Mouse (Mus musculus) embryonic stem cell, embryonic (primary cell): ENCODE measurements around the gene Slc19a2.

Source experiments
- CTCF ChIA-PET, 4 experiments: fragments of 300-600 bp in 2 of 4; fragments of 350-600 bp in 2 of 4; sonication (Branson Sonifier 250); formaldehyde crosslinking; loops; one replicate each; lab custom pipeline; 2022; ENCODE audit warnings: inconsistent platforms in 2 of 4; lab: Charles Lee
- POLR2A ChIA-PET, 4 experiments: fragments of 300-600 bp in 2 of 4; fragments of 350-600 bp in 2 of 4; sonication (Branson Sonifier 250); formaldehyde crosslinking; loops; one replicate each; lab custom pipeline; 2022; ENCODE audit warnings: antibody characterized with exemption in 4 of 4, inconsistent platforms in 1 of 4; lab: Charles Lee

The Slc19a2 gene

DNA sequence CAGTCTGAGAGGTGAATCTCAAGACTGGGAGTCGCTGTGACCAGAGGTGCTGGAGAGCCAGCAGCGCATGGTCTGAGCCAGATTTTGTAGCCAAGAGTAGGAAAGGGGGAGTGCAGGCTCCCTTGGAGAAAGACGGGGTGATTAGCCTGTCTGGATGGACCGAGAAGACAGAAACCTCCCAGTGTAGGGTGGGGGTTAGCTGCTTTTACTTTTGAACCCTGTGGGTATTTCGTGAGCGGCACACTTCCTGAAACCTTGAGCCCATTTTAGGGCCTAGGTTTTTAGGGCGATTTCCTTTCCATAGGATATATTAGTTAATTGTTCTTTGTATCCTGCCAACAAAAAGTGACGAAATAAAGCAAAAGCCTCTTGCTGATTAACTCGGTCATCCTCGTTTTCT lies 875 bp upstream of the Slc19a2 start:
- CTCF ChIA-PET, result interaction anchor here in 2 of 4 experiments (0.6 to 1.1 kb wide), 3 partner anchors 10 to 875 kb away, joined by 3 to 4 read pairs (median 3); no protein-coding TSS in a partner anchor
- POLR2A ChIA-PET, result interaction anchor here in 3 of 4 experiments (0.9 to 3.2 kb wide), 11 partner anchors 9 to 227 kb away, joined by 3 to 7 read pairs (median 4); partner anchors contain the start of genes Blzf1 (in 2 of the 3) and Ccdc181 (in 1 of the 3)

DNA sequence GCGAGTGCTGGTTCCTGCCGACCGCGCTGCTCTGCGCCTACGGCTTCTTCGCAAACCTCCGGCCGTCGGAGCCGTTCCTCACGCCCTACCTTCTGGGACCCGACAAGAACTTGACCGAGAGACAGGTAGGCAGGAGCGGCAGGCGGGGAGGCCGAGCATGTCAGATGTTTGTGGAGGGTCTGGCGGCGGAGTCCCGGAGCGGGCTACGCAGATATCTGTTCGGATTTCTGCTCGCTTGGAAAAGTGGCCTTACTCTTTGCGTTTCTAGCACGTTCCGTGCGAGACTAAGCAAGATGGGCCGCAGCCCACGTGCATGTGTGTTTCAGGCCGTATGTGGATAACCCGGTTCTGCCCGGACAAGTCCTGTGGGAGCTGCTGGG lies 476 bp downstream of the Slc19a2 start:
- ChIA-PET CTCF (interaction anchor here in 1 of 4 experiments (0.6 kb wide), 2 partner anchors 66 to 67 kb away, joined by 3 to 4 read pairs; no protein-coding TSS in a partner anchor), POLR2A (interaction anchor here in 3 of 4 experiments (0.6 to 3.2 kb wide), 20 partner anchors 8 to 337 kb away, joined by 3 to 17 read pairs (median 4); partner anchors contain the start of genes Ccdc181 (in 2 of the 3), BC055324 (in 1 of the 3), Blzf1 (in 1 of the 3) and Mettl18 (in 1 of the 3))

DNA sequence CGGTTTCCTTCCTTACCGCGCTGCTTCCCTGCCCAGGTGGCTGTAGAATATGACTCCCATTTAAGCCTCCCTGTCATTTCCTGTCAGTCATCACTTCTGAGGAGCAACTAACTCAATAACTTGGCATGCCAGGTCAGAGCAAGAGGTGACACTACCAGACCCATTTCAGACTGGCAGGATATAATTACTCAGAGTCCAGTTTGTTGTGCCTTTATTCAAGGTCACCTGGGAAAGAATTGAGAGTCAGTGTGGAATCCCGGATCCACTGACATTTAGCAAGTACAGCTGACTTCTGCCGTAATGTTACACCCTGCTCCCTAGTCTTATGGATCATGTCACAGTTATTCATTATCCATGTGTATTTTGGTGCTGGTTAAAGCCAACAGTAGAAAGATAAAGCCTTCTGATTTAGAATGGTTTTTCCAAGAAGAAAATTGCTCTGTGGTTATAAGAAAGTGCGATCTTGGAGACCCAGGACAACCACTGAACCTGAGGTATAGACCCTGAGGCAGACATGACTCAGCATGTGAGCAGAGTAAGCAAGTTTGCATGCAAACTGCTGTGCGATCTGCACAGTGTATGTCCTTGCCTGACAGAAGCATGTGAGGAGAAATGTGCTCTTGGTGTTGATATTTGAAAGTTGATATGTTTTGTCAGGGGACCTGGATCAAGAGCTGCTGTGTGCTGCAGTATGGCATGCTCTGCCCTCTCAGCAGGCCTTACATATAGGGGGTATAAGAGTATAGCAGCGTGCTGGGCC lies 1.7 kb downstream of the Slc19a2 start:
- ChIA-PET CTCF (interaction anchor here in 1 of 4 experiments (0.6 kb wide), 1 partner anchor 870 kb away, joined by 3 read pairs; no protein-coding TSS in a partner anchor), POLR2A (interaction anchor here in 3 of 4 experiments (0.6 to 2.2 kb wide), 15 partner anchors 11 to 986 kb away, joined by 3 to 17 read pairs (median 3); partner anchors contain the start of genes Blzf1 (in 1 of the 3) and Tiprl (in 1 of the 3))

DNA sequence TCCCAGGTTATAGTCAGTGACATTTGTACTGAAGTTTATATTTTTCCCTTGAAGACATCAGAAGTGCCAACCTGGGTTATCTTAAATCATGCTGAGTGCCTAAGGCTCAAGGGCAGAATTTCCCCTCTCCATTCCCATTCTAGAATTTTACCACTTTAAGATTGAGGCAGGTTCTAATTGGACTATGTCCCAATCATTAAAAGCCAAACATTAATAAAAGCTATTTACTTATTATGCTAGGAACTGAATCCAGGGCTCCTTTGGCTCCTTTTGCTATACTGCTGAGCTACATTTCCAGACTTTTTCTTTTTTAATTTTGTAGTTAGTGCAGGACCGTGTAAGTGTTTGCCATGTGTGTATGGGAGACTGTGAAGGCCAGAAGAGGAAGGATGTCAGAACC lies 2.6 kb downstream of the Slc19a2 start:
- POLR2A ChIA-PET, result interaction anchor here in 3 of 4 experiments (0.7 to 2.1 kb wide), 3 partner anchors 10 to 307 kb away, joined by 3 to 9 read pairs (median 3); no protein-coding TSS in a partner anchor
- CTCF ChIA-PET, result no interaction called here

DNA sequence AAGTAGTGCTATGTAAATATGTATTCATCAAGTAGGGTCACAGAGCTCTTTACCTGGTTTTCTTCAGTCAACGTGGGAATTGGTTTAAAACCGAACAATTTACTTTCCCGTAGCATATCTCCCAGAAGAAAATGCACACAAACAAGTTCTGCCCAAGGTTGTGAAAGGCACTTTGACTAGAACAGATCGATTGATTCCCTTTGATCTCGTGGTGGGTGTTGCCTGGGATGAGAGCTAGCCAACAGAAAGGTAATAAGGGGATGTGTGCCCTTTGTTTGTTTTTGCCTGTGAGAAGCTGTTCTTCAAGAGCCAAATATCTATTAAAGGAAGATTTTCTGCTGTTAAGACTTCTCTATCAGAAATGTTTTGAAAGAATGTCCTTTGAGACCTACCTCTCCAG lies 3.7 kb downstream of the Slc19a2 start:
- POLR2A ChIA-PET, result interaction anchor here in 2 of 4 experiments (0.6 to 2.1 kb wide), 5 partner anchors 9 to 426 kb away, joined by 3 to 9 read pairs (median 3); partner anchors contain the start of gene Blzf1 (in 1 of the 2)
- CTCF ChIA-PET, result no interaction called here

DNA sequence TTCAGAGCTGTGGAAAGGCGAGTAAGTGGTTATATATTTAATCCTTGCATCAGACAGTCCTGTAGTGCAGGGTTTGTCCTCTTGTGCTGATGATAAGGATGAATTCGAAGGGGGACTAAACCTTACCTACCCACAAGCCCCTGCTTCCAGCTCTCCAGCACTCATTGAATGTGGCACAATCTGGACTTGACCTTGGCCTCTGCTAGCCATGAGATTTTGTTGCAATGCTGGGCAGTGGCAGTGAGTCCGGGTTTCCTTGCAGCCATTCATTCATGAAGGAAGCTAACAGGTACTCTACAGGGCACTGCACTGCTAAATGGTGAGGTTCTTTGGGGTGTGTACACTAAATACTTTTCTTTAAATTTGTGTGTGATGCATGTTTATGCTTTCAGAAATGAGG lies 6.0 kb downstream of the Slc19a2 start:
- CTCF ChIA-PET, result interaction anchor here in 2 of 4 experiments (0.6 kb wide), 2 partner anchors 119 to 245 kb away, joined by 3 to 4 read pairs; no protein-coding TSS in a partner anchor
- POLR2A ChIA-PET, result interaction anchor here in 2 of 4 experiments (0.6 to 1.9 kb wide), 8 partner anchors 8 to 323 kb away, joined by 3 to 12 read pairs (median 3); partner anchors contain the start of gene Blzf1 (in 1 of the 2)

DNA sequence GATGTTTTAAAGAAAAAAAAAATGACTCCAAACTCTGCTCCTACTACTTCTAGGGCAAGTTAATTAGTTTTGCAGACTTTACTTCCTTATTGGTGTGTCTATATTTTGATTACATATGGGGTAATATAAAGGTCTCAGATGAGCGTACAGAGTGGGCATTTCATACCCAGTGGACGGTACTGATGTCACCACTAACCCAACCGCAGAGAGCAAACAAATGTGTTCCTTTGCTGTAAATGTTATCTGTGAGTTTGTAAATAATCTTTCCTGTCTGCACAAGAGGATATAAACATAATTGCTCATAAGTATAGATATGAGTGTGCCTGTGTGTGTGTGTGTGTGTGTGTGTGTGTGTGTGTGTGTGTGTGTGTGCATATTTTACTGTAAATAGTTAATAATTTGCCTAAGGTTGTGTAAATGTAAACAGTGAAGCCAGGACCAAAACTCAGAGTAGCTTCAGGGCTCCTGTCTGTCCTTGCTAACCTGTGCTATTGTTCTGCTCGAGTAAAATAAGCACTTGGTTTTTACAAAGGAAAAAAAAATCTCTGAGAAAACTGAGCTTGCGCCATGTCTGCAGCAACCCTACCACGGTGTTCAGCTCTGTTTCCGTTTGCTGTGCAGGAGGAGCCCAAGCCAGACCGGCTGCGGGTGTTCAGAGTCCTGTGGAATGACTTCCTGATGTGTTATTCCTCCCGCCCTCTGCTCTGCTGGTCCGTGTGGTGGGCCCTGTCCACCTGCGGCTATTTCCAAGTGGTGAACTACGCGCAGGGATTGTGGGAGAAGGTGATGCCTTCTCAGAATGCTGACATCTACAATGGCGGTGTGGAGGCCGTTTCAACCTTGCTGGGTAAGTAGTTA lies 11.6 kb downstream of the Slc19a2 start:
- CTCF ChIA-PET, result interaction anchor here in 1 of 4 experiments (1.0 kb wide), 1 partner anchor 55 kb away, joined by 3 read pairs; no protein-coding TSS in a partner anchor

DNA sequence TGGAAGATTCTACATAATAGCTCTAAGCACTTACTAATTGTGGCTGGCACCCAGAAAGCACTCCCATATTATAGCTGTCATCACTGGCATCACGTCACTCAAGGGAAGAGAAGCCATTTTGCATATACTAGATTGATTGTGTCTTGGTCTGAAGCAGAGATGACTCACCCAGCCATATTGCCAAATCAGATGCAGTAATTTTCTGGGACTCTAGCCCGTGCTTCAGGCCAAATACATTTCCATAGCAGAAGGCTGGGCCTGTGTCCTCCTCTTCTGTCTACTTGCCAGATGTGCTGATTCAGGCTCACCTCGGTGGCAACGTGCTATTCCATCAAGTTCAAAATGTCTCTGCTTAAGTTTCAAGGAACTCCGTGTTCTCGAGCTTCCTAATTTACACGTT lies 12.7 kb downstream of the Slc19a2 start:
- POLR2A ChIA-PET, result interaction anchor here in 3 of 4 experiments (0.6 to 3.5 kb wide), 6 partner anchors 10 to 46 kb away, joined by 3 to 17 read pairs (median 4); partner anchors contain the start of genes Blzf1 (in 1 of the 3) and Slc19a2 (in 1 of the 3)
- CTCF ChIA-PET, result no interaction called here

More for the DNA sequence above, 11.6 kb downstream of the Slc19a2 start:
- POLR2A ChIA-PET, result interaction anchor here in 2 of 4 experiments (0.6 to 3.5 kb wide), 6 partner anchors 9 to 60 kb away, joined by 3 to 17 read pairs (median 4); partner anchors contain the start of genes Ccdc181 (in 1 of the 2) and Slc19a2 (in 1 of the 2)

DNA sequence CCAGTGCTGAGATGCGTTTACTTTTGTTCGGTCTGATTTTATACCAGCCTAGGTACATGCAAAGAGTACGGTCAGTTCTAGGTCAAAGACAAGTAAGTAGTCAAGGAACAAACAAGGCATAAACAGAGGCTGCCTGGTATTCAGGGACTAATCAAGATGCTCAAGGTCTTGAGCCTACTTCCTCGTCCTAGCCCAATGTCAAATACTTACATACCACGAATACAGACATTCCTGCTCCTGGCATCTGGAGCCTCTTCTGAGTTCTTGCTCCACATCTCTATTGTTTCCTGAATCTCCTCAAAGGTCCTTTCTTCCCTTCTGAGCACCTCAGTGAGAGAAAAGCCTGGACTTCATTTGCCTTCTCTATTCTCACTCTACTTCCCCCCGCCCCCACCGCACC lies 22.1 kb downstream of the Slc19a2 start:
- POLR2A ChIA-PET, result interaction anchor here in 1 of 4 experiments (1.5 kb wide), 1 partner anchor 20 kb away, joined by 3 read pairs; no protein-coding TSS in a partner anchor
- CTCF ChIA-PET, result no interaction called here

DNA sequence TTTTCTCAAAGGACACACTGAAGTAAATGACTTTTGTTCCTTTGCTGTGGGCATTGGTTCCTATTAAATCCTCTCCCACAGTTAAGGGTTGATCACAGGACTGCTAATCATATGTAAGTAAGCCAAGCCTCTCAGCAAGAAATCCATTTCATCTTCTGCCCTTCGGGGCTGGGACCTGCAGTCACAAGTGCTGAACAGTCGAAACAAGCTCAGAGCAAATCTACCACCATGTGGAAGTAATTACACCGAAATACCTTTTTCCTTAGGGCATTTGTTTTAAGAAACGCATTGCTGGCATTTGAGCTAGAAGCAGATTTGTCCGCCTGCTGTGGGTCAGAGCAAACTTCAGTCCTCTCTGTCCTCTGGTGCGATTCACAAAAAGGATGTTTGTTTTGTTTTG lies 24.8 kb downstream of the Slc19a2 start:
- POLR2A ChIA-PET, result interaction anchor here in 3 of 4 experiments (0.7 to 1.7 kb wide), 5 partner anchors 9 to 858 kb away, joined by 3 to 5 read pairs (median 3); no protein-coding TSS in a partner anchor
- CTCF ChIA-PET, result no interaction called here

DNA sequence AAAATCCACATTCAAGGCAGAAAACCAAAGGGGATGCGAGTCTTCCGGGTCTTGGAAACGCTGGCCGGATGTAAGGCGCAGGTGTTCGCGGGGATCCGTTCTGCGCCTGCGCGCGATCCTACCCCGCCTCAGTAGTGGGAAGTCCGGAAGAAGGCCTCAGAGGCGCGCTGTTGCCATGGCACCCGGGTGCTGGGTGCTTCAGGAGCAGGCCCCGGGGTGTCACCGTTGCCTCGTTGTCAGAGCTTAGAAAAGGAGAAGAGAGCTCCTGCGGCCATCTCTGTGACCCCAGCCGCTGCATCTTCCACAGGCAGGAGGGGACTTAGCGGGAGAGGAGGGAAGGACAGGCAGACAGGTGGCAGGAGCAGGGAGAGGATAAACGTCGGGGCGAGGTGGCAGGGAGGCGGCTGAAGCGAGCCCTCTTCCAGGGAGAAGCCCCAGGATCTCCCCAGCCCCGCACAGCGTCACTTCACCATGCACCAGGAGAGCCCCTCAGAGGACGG lies 26.7 kb downstream of the Slc19a2 start, which contains the start of gene Ccdc181:
Gene Ccdc181 (plus strand): TSS at position 131 of the 500 bp plus-strand sequence.
- ChIA-PET POLR2A (interaction anchor here in 3 of 4 experiments (0.8 to 1.8 kb wide), 12 partner anchors 10 to 219 kb away, joined by 3 to 7 read pairs (median 4); partner anchors contain the start of genes Slc19a2 (in 2 of the 3) and Atp1b1 (in 1 of the 3)), CTCF (interaction anchor here in 3 of 4 experiments (0.6 to 1.3 kb wide), 4 partner anchors 11 to 857 kb away, joined by 3 to 7 read pairs (median 6); no protein-coding TSS in a partner anchor)

DNA sequence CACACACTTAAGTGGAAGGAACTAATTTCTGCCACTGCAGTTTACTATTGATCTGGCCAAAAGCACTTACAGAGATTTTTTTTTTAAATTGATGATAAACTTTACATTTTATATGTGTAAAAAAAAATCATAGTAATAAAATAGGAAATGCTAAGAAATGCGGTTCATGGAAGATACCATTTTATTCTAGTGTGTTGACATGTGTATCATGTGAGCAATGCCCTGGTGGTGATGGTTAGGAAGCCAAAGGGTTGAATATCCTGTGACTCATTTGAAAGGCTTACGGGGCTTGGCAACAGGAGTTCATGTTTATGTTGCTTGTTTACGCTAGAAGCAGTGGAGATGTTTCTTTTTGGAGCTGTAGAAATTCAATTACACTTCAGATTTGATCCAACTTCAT lies 27.7 kb downstream of the Slc19a2 start:
- CTCF ChIA-PET, result no interaction called here
- POLR2A ChIA-PET, result interaction anchor here in 1 of 4 experiments (0.7 to 0.9 kb wide), 3 partner anchors 18 to 101 kb away, joined by 3 read pairs; partner anchors contain the start of gene Slc19a2

DNA sequence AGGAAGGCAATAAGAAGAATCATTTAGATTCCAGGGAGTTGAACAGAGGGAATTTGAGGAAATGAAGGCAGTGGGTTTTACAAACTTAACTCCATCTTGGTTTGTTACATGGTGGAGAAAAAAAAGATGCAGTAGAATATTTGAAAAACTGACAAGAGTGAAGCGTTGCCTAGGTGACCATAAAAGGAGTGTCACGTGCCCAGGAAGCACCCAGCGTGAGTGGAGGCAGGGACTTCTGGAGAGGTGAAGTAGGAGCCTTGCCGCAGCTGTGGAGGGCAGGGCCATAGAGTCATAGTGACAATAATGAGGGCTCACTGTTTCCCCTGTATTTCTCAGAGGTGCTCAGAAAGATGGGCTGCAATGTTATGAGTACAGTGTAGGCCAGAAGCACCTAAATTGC lies 30.5 kb downstream of the Slc19a2 start:
- ChIA-PET CTCF (no interaction called here), POLR2A (no interaction called here)

DNA sequence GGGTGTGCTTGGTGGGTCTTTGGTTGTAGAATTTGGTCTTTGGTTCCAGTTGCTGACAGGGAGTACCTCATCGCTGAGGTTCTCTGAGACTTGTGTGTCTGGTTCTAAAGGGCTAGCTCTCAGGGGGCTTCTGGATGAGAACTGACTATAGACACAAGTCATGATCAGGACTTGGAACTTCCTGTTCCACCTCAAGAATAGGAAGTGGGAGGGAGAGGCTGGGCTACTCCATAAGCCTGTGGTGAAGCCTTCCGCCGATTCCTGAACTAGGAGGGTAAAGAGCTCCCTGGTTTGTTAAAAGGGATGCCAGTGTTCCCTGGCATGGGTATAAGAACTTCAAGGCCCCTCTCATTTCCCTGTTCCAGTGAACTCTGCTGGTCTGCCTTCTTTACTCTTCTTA lies 35.2 kb downstream of the Slc19a2 start:
- CTCF ChIA-PET, result no interaction called here
- POLR2A ChIA-PET, result interaction anchor here in 1 of 4 experiments (0.9 kb wide), 1 partner anchor 21 kb away, joined by 3 read pairs; no protein-coding TSS in a partner anchor

DNA sequence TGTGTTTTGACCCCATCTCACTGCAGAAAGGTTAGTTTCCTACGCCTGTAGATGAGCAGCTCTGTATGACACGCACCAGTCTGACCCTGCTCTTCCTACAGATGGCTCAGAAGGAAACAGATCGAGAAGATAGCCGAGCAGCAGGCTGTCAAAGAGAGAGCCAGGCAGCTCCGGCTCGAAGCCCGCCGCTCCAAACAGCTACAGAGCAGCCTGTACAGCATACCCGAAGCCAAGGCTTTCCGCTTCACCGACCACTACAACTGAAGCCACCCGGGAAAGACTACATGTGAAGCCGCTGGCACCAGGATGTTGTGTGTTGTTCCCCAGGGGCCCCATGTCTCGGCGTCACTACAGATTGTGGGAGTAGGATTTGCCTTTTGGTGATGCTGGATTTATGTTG lies 38.6 kb downstream of the Slc19a2 start:
- CTCF ChIA-PET, result no interaction called here
- POLR2A ChIA-PET, result no interaction called here

DNA sequence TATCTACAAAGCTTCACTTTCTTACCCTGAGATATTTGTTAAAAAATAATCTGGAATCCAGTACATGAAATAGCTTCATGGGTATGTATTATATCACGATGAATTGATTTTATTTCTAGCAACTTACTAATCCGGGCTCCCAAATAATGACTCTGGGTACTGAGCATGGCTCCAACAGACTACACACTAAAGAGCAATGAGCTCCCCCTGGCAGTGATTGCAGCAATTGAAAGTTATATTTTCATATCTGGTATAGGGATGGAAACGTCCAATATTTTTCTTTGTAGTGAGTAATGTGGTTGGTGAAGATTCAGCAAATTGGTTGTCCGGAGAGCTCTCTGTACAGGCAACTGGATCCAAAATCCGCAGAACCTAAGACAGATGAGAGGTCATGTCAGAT lies 43.2 kb downstream of the Slc19a2 start:
- ChIA-PET CTCF (no interaction called here), POLR2A (interaction anchor here in 2 of 4 experiments (0.6 to 1.4 kb wide), 5 partner anchors 12 to 300 kb away, joined by 3 to 5 read pairs (median 4); partner anchors contain the start of genes Blzf1 (in 1 of the 2) and Nme7 (in 1 of the 2))

DNA sequence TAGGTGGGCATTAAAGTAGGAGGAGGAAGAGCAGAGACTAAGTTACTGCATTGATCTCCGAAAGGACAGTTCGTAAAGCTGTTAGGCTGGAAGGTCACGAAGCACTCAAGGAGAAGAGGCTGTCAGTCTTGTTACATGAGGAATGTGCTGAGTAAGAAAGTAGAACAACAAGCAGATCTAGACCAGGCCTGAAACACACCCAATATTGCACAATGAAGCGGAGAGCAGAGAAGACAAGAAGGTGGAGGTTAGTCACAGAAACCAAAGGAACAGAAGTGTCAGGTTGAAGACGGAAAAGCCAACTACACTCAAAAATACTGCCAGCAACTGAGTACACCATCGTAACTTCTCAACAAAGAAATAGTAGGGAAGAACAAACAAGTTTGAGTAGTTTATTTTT lies 45.2 kb downstream of the Slc19a2 start:
- CTCF ChIA-PET, result interaction anchor here in 1 of 4 experiments (1.0 kb wide), 1 partner anchor 22 kb away, joined by 3 read pairs; no protein-coding TSS in a partner anchor
- POLR2A ChIA-PET, result interaction anchor here in 1 of 4 experiments (1.2 kb wide), 1 partner anchor 14 kb away, joined by 3 read pairs; the partner anchor contains the start of gene Blzf1
